In genomic region chr1:165114460-165115175, GRCm38 (mm10) we compare ENCODE assay signal across 8 mouse cellular contexts. TPM values are rescaled to one million over a fixed set of nuclear protein-coding genes. Genes with fewer than 3 reads are reported as not detected.
DNase-seq lines count a peak whose midpoint lies in the region; ATAC-seq and TF ChIP-seq lines count a peak whose summit lies in the region.

No protein-coding gene starts in this region.

- peak; percentile 63 for TF ChIP-seq CTCF in kidney, postnatal 0 days (IDR thresholded peaks at IDR 0.05; ENCODE audit: low read depth)
- TF ChIP-seq CTCF in olfactory bulb, adult 2 months (IDR thresholded peaks at IDR 0.05; ENCODE audit: insufficient read depth, low read depth, low read length), result no peak

- WGBS in kidney, postnatal 0 days, result 43% methylated on average over 17 of the region's 17 CpGs
- WGBS in heart, embryonic 14.5 days, result under 1% methylated on average over 17 of the region's 17 CpGs
- WGBS in liver, embryonic 12.5 days (ENCODE audit: insufficient replicate concordance), result 12% methylated on average over 17 of the region's 17 CpGs
- WGBS in olfactory bulb, adult 2 months, result 26% methylated on average over 17 of the region's 17 CpGs

- no peak overlapping the region for H3K27ac ChIP-seq in kidney, postnatal 0 days
- H3K27ac ChIP-seq in heart, embryonic 14.5 days (replicated peaks in 1 of 2; ENCODE audit: control insufficient read depth in 1 of 2, insufficient read depth in 1 of 2, low read depth in 2 of 2, low read length in 2 of 2), result peak overlapping the region; percentile 89 to 95
- peak overlapping the region; percentile 66 for H3K27ac ChIP-seq in liver, embryonic 12.5 days
- peak overlapping the region; percentile 52 for H3K27ac ChIP-seq in olfactory bulb, adult 2 months (ENCODE audit: insufficient read depth, low read depth, low read length)

- no peaks in the 10 kb centered on the region for H3K27me3 ChIP-seq in kidney, postnatal 0 days (ENCODE audit: insufficient read depth, low read length)
- no peaks in the 10 kb centered on the region for H3K27me3 ChIP-seq in heart, embryonic 14.5 days (ENCODE audit: control insufficient read depth, insufficient read depth, low read length)
- peaks cover 23% of the 10 kb centered on the region for H3K27me3 ChIP-seq in liver, embryonic 12.5 days (replicated peaks)

- no peak overlapping the region for H3K4me3 ChIP-seq in kidney, postnatal 0 days (replicated peaks; ENCODE audit: low read depth, low read length)
- H3K4me3 ChIP-seq in heart, embryonic 14.5 days (ENCODE audit: control insufficient read depth in 1 of 2, insufficient read depth in 1 of 2, low read depth in 1 of 2, low read length in 2 of 2), result peak overlapping the region in 1 of 2 experiments; percentile 5; a peak in 1 of 4 replicates
- H3K4me3 ChIP-seq in liver, embryonic 12.5 days, result peak overlapping the region; percentile 21; the same call in 1 of the 2 replicates
- H3K4me3 ChIP-seq in olfactory bulb, adult 2 months (ENCODE audit: insufficient read depth, low read depth, low read length), result no peak overlapping the region

- peak; percentile 83 for DNase-seq in kidney, postnatal 0 days (ENCODE audit: low spot score)
- DNase-seq in kidney, adult 9 months, result no peak
- no peak for DNase-seq in B cell, adult 2 months
- no peak for DNase-seq in gastrocnemius, postnatal 4 days (ENCODE audit: low spot score in 2 of 2)

- H3K36me3 ChIP-seq in kidney, postnatal 0 days (ENCODE audit: insufficient read depth, low read length), result no peaks in the 10 kb centered on the region
- H3K36me3 ChIP-seq in heart, embryonic 14.5 days (ENCODE audit: control insufficient read depth, insufficient read depth, low read length), result no peaks in the 10 kb centered on the region
- H3K36me3 ChIP-seq in liver, embryonic 12.5 days, result no peaks in the 10 kb centered on the region

- H3K4me1 ChIP-seq in kidney, postnatal 0 days (replicated peaks; ENCODE audit: insufficient read depth, low read length), result no peaks in the 10 kb centered on the region; the same call in 1 of the 2 replicates
- H3K4me1 ChIP-seq in heart, embryonic 14.5 days (ENCODE audit: control insufficient read depth in 2 of 2, insufficient read depth in 2 of 2, low read length in 2 of 2), result peaks cover 35 to 56% of the 10 kb centered on the region in 2 experiments
- H3K4me1 ChIP-seq in liver, embryonic 12.5 days, result peaks cover 37% of the 10 kb centered on the region
- peaks cover 23% of the 10 kb centered on the region for H3K4me1 ChIP-seq in olfactory bulb, adult 2 months (ENCODE audit: control insufficient read depth, insufficient read depth, low read length)

- no peak for TF ChIP-seq POLR2A in olfactory bulb, adult 2 months (IDR thresholded peaks at IDR 0.05; ENCODE audit: insufficient read depth, low read depth, low read length)

- 0 out of 2 replicates have a peak overlapping the region, but pooled peaks have one; percentile 6 for H3K4me2 ChIP-seq in kidney, postnatal 0 days (ENCODE audit: low read length)
- H3K4me2 ChIP-seq in heart, embryonic 14.5 days (ENCODE audit: low read length), result peak overlapping the region; percentile 51
- peak overlapping the region; percentile 51 for H3K4me2 ChIP-seq in liver, embryonic 12.5 days

- no peak overlapping the region for H3K9ac ChIP-seq in kidney, postnatal 0 days (ENCODE audit: low read depth, low read length)
- peak overlapping the region; percentile 68 for H3K9ac ChIP-seq in heart, embryonic 14.5 days (ENCODE audit: low read length)
- H3K9ac ChIP-seq in liver, embryonic 12.5 days, result peak overlapping the region; percentile 19

- no peak for ATAC-seq in kidney, postnatal 0 days (replicated peaks; ENCODE audit: low FRiP score, low read depth)
- ATAC-seq in common myeloid progenitor, adult 5-6 weeks (replicated peaks; ENCODE audit: low read depth, poor library complexity, severe bottlenecking), result peak; percentile 94
- ATAC-seq in heart, embryonic 14.5 days (ENCODE audit: insufficient number of reproducible peaks, insufficient read depth, low FRiP score, low read depth), result peak; percentile 80
- peak; percentile 95 for ATAC-seq in liver, embryonic 12.5 days

- no peaks in the 10 kb centered on the region for H3K9me3 ChIP-seq in kidney, postnatal 0 days (replicated peaks; ENCODE audit: low read length)
- H3K9me3 ChIP-seq in heart, embryonic 14.5 days (ENCODE audit: control insufficient read depth, low read length), result no peaks in the 10 kb centered on the region
- no peaks in the 10 kb centered on the region for H3K9me3 ChIP-seq in liver, embryonic 12.5 days (replicated peaks)

RNA-seq across cellular contexts. Expression of gene Tbx19, which starts 46.0 kb away (rescaled TPM):
- not detected in 2 replicates for polyA plus RNA-seq in kidney, postnatal 0 days (2015; fragmentation: Nextera tagmentation; extraction: Ambion mirVana)
- not detected in 2 replicates for total RNA-seq in common myeloid progenitor, adult 5-6 weeks (2017)
- not detected in 2 replicates for polyA plus RNA-seq in heart, embryonic 14.5 days (2014; fragmentation: Nextera tagmentation; extraction: Ambion mirVana)
- polyA plus RNA-seq in liver, embryonic 12.5 days (2016; fragmentation: Nextera tagmentation; extraction: Ambion mirVana), result not detected in 2 replicates
- not detected in 2 replicates for polyA plus RNA-seq in olfactory bulb, adult 2 months (2012; ENCODE audit: insufficient read depth, insufficient read length, low replicate concordance, missing spikeins)
- under 1 TPM; 0.16 to 0.17 TPM for total RNA-seq in gastrocnemius, postnatal 4 days (2021)
